Mouse (Mus musculus): Measurements from ENCODE around the gene Yjefn3.

DNA sequence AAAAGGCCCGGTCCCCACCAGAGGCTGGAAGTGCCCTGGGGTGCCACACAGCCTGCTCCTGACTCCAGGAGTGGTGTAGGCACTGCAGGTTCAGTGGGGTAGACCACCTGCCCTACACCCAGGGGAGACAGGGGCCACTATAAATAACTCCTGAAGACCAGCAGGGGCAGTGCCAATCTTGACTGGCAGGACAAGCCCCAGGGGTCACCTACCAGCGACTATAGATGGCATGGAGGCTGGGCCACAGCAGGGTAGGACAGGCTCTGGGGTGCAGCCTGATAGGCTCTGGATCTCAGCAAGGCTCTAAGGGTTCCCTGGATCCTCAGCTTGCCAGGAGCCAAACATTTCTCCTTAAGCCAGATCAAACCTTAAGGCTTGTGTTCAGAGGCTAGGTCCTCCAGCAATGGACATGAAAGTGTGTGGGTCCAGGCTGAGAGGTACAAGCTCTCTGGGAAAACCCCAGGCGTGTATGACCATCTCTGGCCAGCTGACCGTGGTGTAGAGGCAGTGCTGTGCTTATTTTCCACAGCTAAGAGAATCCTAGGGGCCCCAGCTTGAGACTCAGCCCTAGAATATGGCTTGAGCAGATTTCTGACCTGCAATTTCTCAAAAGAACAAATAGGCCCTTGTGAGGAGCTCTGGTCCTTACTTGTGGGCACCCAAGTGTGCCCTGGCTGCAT, 6.6 kb downstream of the Yjefn3 start:
- TF ChIP-seq POLR2A (IDR thresholded peaks at IDR 0.05; ENCODE audit: low read depth, low read length) (no peak), CTCF (IDR thresholded peaks at IDR 0.05; ENCODE audit: extremely low read depth, insufficient read depth, insufficient read length, insufficient replicate concordance) (no peak)

All from spleen, adult 2 months (tissue).